Mouse (Mus musculus): ENCODE data around the gene Tradd. TPM values are rescaled to one million over a fixed set of nuclear protein-coding genes. Genes with fewer than 3 reads are reported as not detected.

The Tradd gene
- polyA plus RNA-seq, 1 experiment from 2014 or later, result 18.0 TPM

- WGBS, result 32% methylated on average over 1 of the region's 1 CpGs
- H3K4me1 ChIP-seq (ENCODE audit: control insufficient read depth in 2 of 2, insufficient read depth in 2 of 2, low read length in 2 of 2), result peaks cover 0 to 5% of the 10 kb centered on the region in 2 experiments; a peak in 1 of 4 replicates
- no peaks in the 10 kb centered on the region for H3K9me3 ChIP-seq (ENCODE audit: control insufficient read depth, low read length)
- peaks cover 19% of the 10 kb centered on the region for H3K36me3 ChIP-seq (ENCODE audit: control insufficient read depth, insufficient read depth, low read length)
- H3K27ac ChIP-seq (replicated peaks in 1 of 2; ENCODE audit: control insufficient read depth in 1 of 2, insufficient read depth in 1 of 2, low read depth in 2 of 2, low read length in 2 of 2), result peak overlapping the region in 1 of 2 experiments; percentile 53; a peak in 1 of 4 replicates
- H3K27me3 ChIP-seq (ENCODE audit: control insufficient read depth, insufficient read depth, low read length), result no peaks in the 10 kb centered on the region
- no peak for ATAC-seq (ENCODE audit: insufficient number of reproducible peaks, insufficient read depth, low FRiP score, low read depth)
- H3K9ac ChIP-seq (ENCODE audit: low read length), result no peak overlapping the region
- H3K4me3 ChIP-seq (ENCODE audit: control insufficient read depth in 1 of 2, insufficient read depth in 1 of 2, low read depth in 1 of 2, low read length in 2 of 2), result no peak overlapping the region
- no peak overlapping the region for H3K4me2 ChIP-seq (ENCODE audit: low read length)
These were observed 55.0 kb downstream of the Tradd start for GRCm38 (mm10) chr8:105209153-105210110.

MicroRNAs within 50 kb of the gene (microRNA counts, 519-probe panel; counts per million panel counts)
- microRNA mmu-miR-328, result 3,516 counts per million, percentile 73 among the panel's probes with 10 or more counts

Small RNA genes within 50 kb of the gene (microRNA-seq; reads per million reads assigned to microRNA genes)
- gene Gm27320 (not detected), gene Mir328 (418 reads per million, percentile 70 among the genes with 10 or more reads in this experiment)

Other genes starting within 250 kb of the Tradd start
- gene Ces3a, start 216.0 kb downstream of the Tradd start, polyA plus RNA-seq (2014; fragmentation: Nextera tagmentation; extraction: Ambion mirVana), result not detected in 2 replicates
- gene Ces3b, start 180.9 kb downstream of the Tradd start, polyA plus RNA-seq (2014; fragmentation: Nextera tagmentation; extraction: Ambion mirVana), result 0.12 TPM in 2 replicates
- not detected in 2 replicates for gene Ces4a, start 132.8 kb downstream of the Tradd start, polyA plus RNA-seq (2014; fragmentation: Nextera tagmentation; extraction: Ambion mirVana)
- gene Cbfb, start 93.9 kb downstream of the Tradd start, polyA plus RNA-seq (2014; fragmentation: Nextera tagmentation; extraction: Ambion mirVana), result 52.3 and 52.9 TPM in 2 replicates
- 21.2 and 21.8 TPM in 2 replicates for gene D230025D16Rik, start 39.5 kb downstream of the Tradd start, polyA plus RNA-seq (2014; fragmentation: Nextera tagmentation; extraction: Ambion mirVana)
- gene B3gnt9, start 9.5 kb downstream of the Tradd start, polyA plus RNA-seq (2014; fragmentation: Nextera tagmentation; extraction: Ambion mirVana), result 11.5 and 15.0 TPM in 2 replicates
- gene Fbxl8, start within 50 bp of the Tradd start, polyA plus RNA-seq (2014; fragmentation: Nextera tagmentation; extraction: Ambion mirVana), result 2.9 and 4.0 TPM in 2 replicates
- gene Hsf4, start 5.2 kb upstream of the Tradd start, polyA plus RNA-seq (2014; fragmentation: Nextera tagmentation; extraction: Ambion mirVana), result 0.27 TPM in 1 of 2 replicates, not detected in the other
- gene Nol3, start 11.5 kb upstream of the Tradd start, polyA plus RNA-seq (2014; fragmentation: Nextera tagmentation; extraction: Ambion mirVana), result 2.9 and 3.4 TPM in 2 replicates
- 4.0 and 7.2 TPM in 2 replicates for gene 4931428F04Rik, start 25.3 kb upstream of the Tradd start, polyA plus RNA-seq (2014; fragmentation: Nextera tagmentation; extraction: Ambion mirVana)
- gene Exoc3l, start 31.5 kb upstream of the Tradd start, polyA plus RNA-seq (2014; fragmentation: Nextera tagmentation; extraction: Ambion mirVana), result 13.7 and 14.7 TPM in 2 replicates
- 50.3 and 51.3 TPM in 2 replicates for gene E2f4, start 33.1 kb upstream of the Tradd start, polyA plus RNA-seq (2014; fragmentation: Nextera tagmentation; extraction: Ambion mirVana)
- 3.4 TPM in 2 replicates for gene Elmo3, start 41.0 kb upstream of the Tradd start, polyA plus RNA-seq (2014; fragmentation: Nextera tagmentation; extraction: Ambion mirVana)
- gene Lrrc29, start 61.7 kb upstream of the Tradd start, polyA plus RNA-seq (2014; fragmentation: Nextera tagmentation; extraction: Ambion mirVana), result 1.2 and 1.4 TPM in 2 replicates
- gene Tmem208, start 61.7 kb upstream of the Tradd start, polyA plus RNA-seq (2014; fragmentation: Nextera tagmentation; extraction: Ambion mirVana), result 81.1 and 88.6 TPM in 2 replicates
- 2.2 and 2.3 TPM in 2 replicates for gene Fhod1, start 83.3 kb upstream of the Tradd start, polyA plus RNA-seq (2014; fragmentation: Nextera tagmentation; extraction: Ambion mirVana)
- 0.90 and 1.3 TPM in 2 replicates for gene Slc9a5, start 84.2 kb upstream of the Tradd start, polyA plus RNA-seq (2014; fragmentation: Nextera tagmentation; extraction: Ambion mirVana)
- gene Plekhg4, start 108.7 kb upstream of the Tradd start, polyA plus RNA-seq (2014; fragmentation: Nextera tagmentation; extraction: Ambion mirVana), result 0.11 and 0.23 TPM in 2 replicates
- not detected in 2 replicates for gene Kctd19, start 148.9 kb upstream of the Tradd start, polyA plus RNA-seq (2014; fragmentation: Nextera tagmentation; extraction: Ambion mirVana)
- gene Lrrc36, start 149.0 kb upstream of the Tradd start, polyA plus RNA-seq (2014; fragmentation: Nextera tagmentation; extraction: Ambion mirVana), result 0.12 and 0.38 TPM in 2 replicates
- gene Tppp3, start 206.9 kb upstream of the Tradd start, polyA plus RNA-seq (2014; fragmentation: Nextera tagmentation; extraction: Ambion mirVana), result 11.6 and 15.3 TPM in 2 replicates
- gene Zdhhc1, start 232.3 kb upstream of the Tradd start, polyA plus RNA-seq (2014; fragmentation: Nextera tagmentation; extraction: Ambion mirVana), result 21.8 and 24.5 TPM in 2 replicates